Mouse (Mus musculus): Measurements from ENCODE around the gene Rrp1.
"Not testable (repeated sequence)": the region's sequence is repeated elsewhere in the genome, so short reads cannot be mapped to it uniquely, and the experiment has no call there.

The Rrp1 gene

GRCm38 (mm10) chr10:78385520-78385919 lies 27.3 kb downstream of the Rrp1 start:
- no peak for DNase-seq (ENCODE audit: low spot score in 2 of 2)

- no peak for DNase-seq (ENCODE audit: low spot score in 2 of 2)
Observed at GRCm38 (mm10) chr10:78383567-78383966, 29.3 kb downstream of the Rrp1 start.

- DNase-seq (ENCODE audit: low spot score in 2 of 2) = no peak
Observed at GRCm38 (mm10) chr10:78378516-78378915, 34.3 kb downstream of the Rrp1 start.

GRCm38 (mm10) chr10:78372681-78373668 lies 39.9 kb downstream of the Rrp1 start:
- no peak for DNase-seq (ENCODE audit: low spot score in 2 of 2)

- no peak for DNase-seq (ENCODE audit: low spot score in 2 of 2)
Observed at GRCm38 (mm10) chr10:78371746-78372145, 41.1 kb downstream of the Rrp1 start.

- no peak for DNase-seq (ENCODE audit: low spot score in 2 of 2)
Observed at GRCm38 (mm10) chr10:78367586-78367985, 45.3 kb downstream of the Rrp1 start.

- no peak for DNase-seq (ENCODE audit: low spot score in 2 of 2)
Observed at GRCm38 (mm10) chr10:78366851-78367312, 46.0 kb downstream of the Rrp1 start.

- no peak for DNase-seq (ENCODE audit: low spot score in 2 of 2)
Observed at GRCm38 (mm10) chr10:78366195-78366834, 46.5 kb downstream of the Rrp1 start.

- no peak for DNase-seq (ENCODE audit: low spot score in 2 of 2)
Observed at GRCm38 (mm10) chr10:78365555-78365954, 47.3 kb downstream of the Rrp1 start.

- no peak for DNase-seq (ENCODE audit: low spot score in 2 of 2)
Observed at GRCm38 (mm10) chr10:78364106-78364505, 48.7 kb downstream of the Rrp1 start.

- DNase-seq (ENCODE audit: low spot score in 2 of 2) = no peak
Observed at GRCm38 (mm10) chr10:78363366-78363765, 49.5 kb downstream of the Rrp1 start.

- no peak for DNase-seq (ENCODE audit: low spot score in 2 of 2)
Observed at GRCm38 (mm10) chr10:78361951-78362350, 50.9 kb downstream of the Rrp1 start.

- DNase-seq (ENCODE audit: low spot score in 2 of 2) = no peak
Observed at GRCm38 (mm10) chr10:78360290-78360711, 52.5 kb downstream of the Rrp1 start.

GRCm38 (mm10) chr10:78358999-78359398 lies 53.8 kb downstream of the Rrp1 start:
- DNase-seq (ENCODE audit: low spot score in 2 of 2) = not testable (repeated sequence)

GRCm38 (mm10) chr10:78358266-78358665 lies 54.6 kb downstream of the Rrp1 start:
- DNase-seq (ENCODE audit: low spot score in 2 of 2) = no peak

GRCm38 (mm10) chr10:78357742-78358141 lies 55.1 kb downstream of the Rrp1 start:
- no peak for DNase-seq (ENCODE audit: low spot score in 2 of 2)

- DNase-seq (ENCODE audit: low spot score in 2 of 2) = no peak
Observed at GRCm38 (mm10) chr10:78355931-78356593, 56.8 kb downstream of the Rrp1 start.

- no peak for DNase-seq (ENCODE audit: low spot score in 2 of 2)
Observed at GRCm38 (mm10) chr10:78353196-78353595, 59.6 kb downstream of the Rrp1 start.

GRCm38 (mm10) chr10:78352666-78353030 lies 60.2 kb downstream of the Rrp1 start:
- DNase-seq (ENCODE audit: low spot score in 2 of 2) = no peak

GRCm38 (mm10) chr10:78351887-78352665 lies 60.8 kb downstream of the Rrp1 start, which contains the start of gene Agpat3:
TSS of gene Agpat3 (minus strand) at chr10:78352489.
- peak in 1 of 2 experiments; percentile 51 for DNase-seq (ENCODE audit: low spot score in 2 of 2)

- DNase-seq (ENCODE audit: low spot score in 2 of 2) = no peak
Observed at GRCm38 (mm10) chr10:78351564-78351886, 61.3 kb downstream of the Rrp1 start.
